Mouse (Mus musculus) lung, embryonic 16.5 days (tissue): ENCODE results near the gene Fahd2a. TPM values are rescaled to one million over a fixed set of nuclear protein-coding genes. Genes with fewer than 3 reads are reported as not detected.

ENCODE experiments used
- ATAC-seq: fragments of 200-750 bp; cut with Nextera tagmentation; 2 replicates; pipeline ENCODE4 v1.8.0; 2017; ENCODE audit warnings: low read depth, mild to moderate bottlenecking, moderate library complexity
- H3K27ac ChIP-seq: fragments of 300-500 bp; sonication (generic); 2 replicates; pipeline ENCODE4 v1.5.1; 2014; ENCODE audit warnings: mild to moderate bottlenecking, control low read depth, low read length
- H3K27me3 ChIP-seq: fragments of 300-500 bp; sonication (generic); 2 replicates; pipeline ENCODE4 v1.6.1; 2014; ENCODE audit warnings: low read depth, low read length, mixed read lengths; ENCODE audit not compliant: control insufficient read depth, insufficient read depth
- H3K36me3 ChIP-seq: fragments of 300-500 bp; sonication (generic); 2 replicates; pipeline ENCODE4 v1.6.1; 2014; ENCODE audit warnings: low read length; ENCODE audit not compliant: control insufficient read depth, insufficient read depth
- H3K4me1 ChIP-seq: fragments of 300-500 bp; sonication (generic); replicated peaks from 2 replicates; pipeline ENCODE4 v1.6.1; 2014; ENCODE audit warnings: low read length, mixed read lengths; ENCODE audit not compliant: control insufficient read depth, insufficient read depth
- H3K4me2 ChIP-seq: fragments of 300-500 bp; sonication (generic); 2 replicates; pipeline ENCODE4 v1.6.1; 2014; ENCODE audit warnings: low read depth, low read length, control low read depth
- H3K4me3 ChIP-seq: fragments of 300-500 bp; sonication (generic); 2 replicates; pipeline ENCODE4 v1.5.1; 2014; ENCODE audit warnings: mild to moderate bottlenecking, low read length, control low read depth
- H3K9ac ChIP-seq: fragments of 300-500 bp; sonication (generic); 2 replicates; pipeline ENCODE4 v1.6.1; 2014; ENCODE audit warnings: low read length, control low read depth
- H3K9me3 ChIP-seq: fragments of 300-500 bp; sonication (generic); 2 replicates; pipeline ENCODE4 v1.6.1; 2016; ENCODE audit warnings: low read length; ENCODE audit not compliant: control insufficient read depth
- WGBS: fragments of 180-500 bp; shearing (Covaris S2); extraction: QIAGEN DNeasy Blood & Tissue Kit; methylation state at CpG from one replicate; pipeline ENCODE4 v1.1.7; 2014; 5-methylcytosine and 5-hydroxymethylcytosine counted together
- polyA plus RNA-seq: library from polyadenylated mRNA; unstranded; fragments of >200 nt; fragmentation: Nextera tagmentation; extraction: Ambion mirVana; gene quantifications from 2 replicates; pipeline ENCODE4 v1.2.1, GENCODE M21; 2015

Gene Fahd2a
- polyA plus RNA-seq, 1 experiment from 2014 or later: 21.4 TPM

DNA sequence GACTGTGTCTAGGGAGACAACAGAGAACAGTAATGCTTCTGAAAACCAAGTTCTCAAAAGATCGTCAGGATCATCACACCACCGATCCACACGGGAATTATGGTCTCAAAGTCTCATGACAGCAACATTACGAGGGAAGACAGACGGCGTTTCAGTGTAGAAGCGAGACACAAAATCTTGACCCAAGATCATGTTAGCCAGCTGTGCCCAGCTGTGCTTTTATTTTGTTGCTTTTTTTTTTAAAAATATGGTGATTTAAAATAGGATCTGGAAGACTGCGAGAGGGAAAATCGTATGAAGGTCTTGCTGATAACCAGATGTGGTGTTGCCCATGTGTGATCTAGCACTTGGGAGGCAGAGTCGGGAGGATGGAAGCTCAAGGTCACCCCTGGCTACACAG lies 26.3 kb upstream of the Fahd2a start:
- no peaks in the 10 kb centered on the region for H3K9me3 ChIP-seq
- H3K4me1 ChIP-seq: no peaks in the 10 kb centered on the region
- no peaks in the 10 kb centered on the region for H3K36me3 ChIP-seq
- H3K4me2 ChIP-seq: no peak overlapping the region
- no peaks in the 10 kb centered on the region for H3K27me3 ChIP-seq
- H3K27ac ChIP-seq: no peak overlapping the region
- no peak overlapping the region for H3K4me3 ChIP-seq
- H3K9ac ChIP-seq: no peak overlapping the region
- 77% methylated on average over 10 of the region's 10 CpGs for WGBS
- no peak for ATAC-seq

DNA sequence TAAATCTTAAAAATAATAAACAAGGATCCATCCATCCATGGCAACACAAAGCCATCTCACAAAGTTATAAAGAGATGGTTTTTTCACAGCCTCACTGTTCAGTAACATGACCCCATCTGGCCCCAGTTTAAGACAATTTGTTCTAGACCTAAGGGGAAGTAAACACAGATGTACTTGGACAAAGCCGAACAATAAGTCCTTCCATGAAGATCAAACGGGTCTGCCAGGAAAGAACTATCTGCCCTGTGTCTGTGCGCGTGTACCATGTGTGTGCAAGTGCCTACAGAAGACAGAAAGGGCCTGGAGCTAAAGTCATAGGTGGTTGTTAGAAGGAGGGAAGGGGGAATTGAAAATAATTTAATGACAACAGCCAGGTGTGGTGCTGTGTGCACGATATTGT lies 25.8 kb upstream of the Fahd2a start:
- Histone ChIP-seq H3K9ac (no peak overlapping the region), H3K4me1 (no peaks in the 10 kb centered on the region), H3K4me3 (no peak overlapping the region), H3K36me3 (no peaks in the 10 kb centered on the region), H3K4me2 (no peak overlapping the region), H3K27ac (no peak overlapping the region), H3K27me3 (no peaks in the 10 kb centered on the region), H3K9me3 (no peaks in the 10 kb centered on the region)
- no peak for ATAC-seq
- WGBS: 79% methylated on average over 5 of the region's 5 CpGs

DNA sequence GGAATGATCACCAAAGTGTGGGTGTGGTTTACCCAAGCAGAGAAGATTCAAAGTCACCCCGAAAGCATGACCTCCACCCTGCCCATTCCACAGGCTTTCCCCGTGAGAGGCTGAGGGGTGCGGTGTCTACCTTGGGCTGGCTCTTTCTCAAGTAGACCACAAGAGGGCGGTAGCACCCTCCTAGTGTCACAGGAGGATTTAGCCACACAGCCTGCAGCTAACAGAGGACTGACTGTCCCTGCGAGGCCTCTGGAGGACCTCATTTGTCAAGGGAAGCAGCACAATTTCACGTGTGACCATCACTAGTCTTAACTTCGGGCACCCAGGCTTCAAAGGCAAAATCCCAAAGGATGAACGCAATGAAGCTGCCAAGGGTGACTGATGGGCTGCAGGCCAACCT lies 17.9 kb upstream of the Fahd2a start:
- WGBS: 6% methylated on average over 8 of the region's 8 CpGs
- ATAC-seq: peak; percentile 87
- Histone ChIP-seq H3K4me2 (no peak overlapping the region), H3K4me3 (no peak overlapping the region), H3K27me3 (no peaks in the 10 kb centered on the region), H3K9ac (no peak overlapping the region), H3K27ac (no peak overlapping the region), H3K36me3 (no peaks in the 10 kb centered on the region), H3K4me1 (no peaks in the 10 kb centered on the region), H3K9me3 (no peaks in the 10 kb centered on the region)

DNA sequence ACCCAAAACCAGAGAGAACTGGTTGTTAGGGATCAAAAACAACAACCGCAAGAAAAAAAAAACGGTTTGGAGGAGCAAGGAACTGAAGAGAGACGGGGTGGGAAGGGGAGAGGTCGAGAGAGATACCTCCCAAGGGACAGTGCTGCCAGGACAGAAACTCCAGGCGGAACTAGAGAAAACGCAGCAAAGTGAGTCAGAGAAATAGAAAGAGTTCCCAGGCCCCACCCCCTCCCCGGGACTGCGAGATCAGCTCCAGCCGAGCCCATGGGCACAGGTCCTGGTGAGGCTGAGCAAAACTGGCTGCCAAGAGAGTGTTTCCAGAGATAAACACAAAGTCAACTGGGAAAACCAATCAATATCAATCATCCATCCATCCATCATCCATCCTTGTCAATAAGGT lies 17.0 kb upstream of the Fahd2a start:
- H3K27ac ChIP-seq: no peak overlapping the region
- H3K9me3 ChIP-seq: no peaks in the 10 kb centered on the region
- no peaks in the 10 kb centered on the region for H3K4me1 ChIP-seq
- no peak overlapping the region for H3K9ac ChIP-seq
- H3K4me2 ChIP-seq: no peak overlapping the region
- H3K27me3 ChIP-seq: no peaks in the 10 kb centered on the region
- 35% methylated on average over 9 of the region's 9 CpGs for WGBS
- no peak overlapping the region for H3K4me3 ChIP-seq
- no peaks in the 10 kb centered on the region for H3K36me3 ChIP-seq
- ATAC-seq: no peak

DNA sequence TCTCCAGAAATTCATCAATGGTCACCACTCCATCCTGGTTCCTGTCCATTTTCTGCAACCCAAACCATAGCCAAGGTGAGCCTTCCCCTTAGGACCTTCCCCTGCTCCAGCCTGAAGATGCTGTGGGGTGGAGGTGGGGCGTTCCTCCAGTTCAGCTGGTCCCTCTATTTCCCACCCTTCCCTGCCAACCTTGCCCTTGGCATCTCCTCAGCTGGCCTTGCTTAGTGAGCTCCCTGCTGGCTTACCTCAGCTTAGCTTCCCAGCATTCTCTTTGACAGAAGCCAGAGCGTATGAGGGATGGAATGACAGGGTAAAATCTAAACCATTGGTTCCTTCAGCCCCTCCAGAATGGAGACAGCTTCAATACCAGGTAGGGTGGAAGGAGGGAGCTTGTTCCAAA lies 15.0 kb upstream of the Fahd2a start:
- no peak for ATAC-seq
- H3K4me3 ChIP-seq: no peak overlapping the region
- no peak overlapping the region for H3K27ac ChIP-seq
- H3K4me1 ChIP-seq: no peaks in the 10 kb centered on the region
- no peaks in the 10 kb centered on the region for H3K36me3 ChIP-seq
- H3K27me3 ChIP-seq: no peaks in the 10 kb centered on the region
- no peak overlapping the region for H3K4me2 ChIP-seq
- no peak overlapping the region for H3K9ac ChIP-seq
- 79% methylated on average over 2 of the region's 2 CpGs for WGBS
- no peaks in the 10 kb centered on the region for H3K9me3 ChIP-seq

DNA sequence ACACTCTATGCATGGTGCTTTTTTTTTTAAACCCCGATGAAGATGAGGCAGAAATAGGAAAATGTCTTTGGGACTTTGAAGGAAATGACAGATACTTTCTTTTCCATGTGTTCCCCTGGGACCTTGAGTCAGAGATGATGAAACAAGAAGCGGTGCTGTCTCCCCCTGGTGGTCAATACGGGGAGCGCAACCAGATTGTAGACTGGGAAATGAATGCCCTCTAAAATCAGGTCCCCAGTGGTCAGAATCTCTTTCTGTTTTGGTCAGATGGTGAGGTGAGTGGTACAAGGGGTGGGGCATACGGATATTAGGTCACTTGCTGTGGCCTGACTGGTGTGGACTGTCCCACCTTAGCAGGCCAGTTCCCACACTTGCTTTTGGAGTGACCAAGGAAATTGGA lies 9.4 kb upstream of the Fahd2a start:
- 4% methylated on average over 5 of the region's 5 CpGs for WGBS
- ATAC-seq: no peak

DNA sequence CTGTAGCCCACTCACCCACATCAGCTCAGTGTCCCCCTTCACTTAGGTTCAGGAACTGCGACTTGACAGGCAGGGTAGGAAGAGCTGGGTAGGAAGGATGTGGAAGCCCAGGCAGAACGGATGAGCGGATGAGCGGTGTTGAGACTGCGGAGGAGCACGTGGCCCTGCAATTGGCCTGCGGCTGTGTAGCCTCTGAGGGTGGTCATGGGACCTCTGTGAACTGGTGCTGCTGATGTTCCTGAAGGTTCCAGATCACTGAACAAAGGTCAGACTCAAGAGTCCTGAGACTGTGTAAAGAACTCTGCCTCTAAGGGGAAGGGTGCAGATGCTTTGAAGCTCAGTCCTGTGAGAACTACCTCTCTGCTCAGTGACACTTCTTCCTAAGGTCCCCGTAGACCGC lies 8.8 kb upstream of the Fahd2a start:
- 70% methylated on average over 9 of the region's 9 CpGs for WGBS
- Histone ChIP-seq H3K9me3 (no peaks in the 10 kb centered on the region), H3K27ac (no peak overlapping the region)

More for the DNA sequence above, 9.4 kb upstream of the Fahd2a start:
- peaks cover 7% of the 10 kb centered on the region for H3K4me1 ChIP-seq
- H3K4me3 ChIP-seq: no peak overlapping the region
- H3K27me3 ChIP-seq: no peaks in the 10 kb centered on the region; the same call in 1 of the 2 replicates
- H3K9ac ChIP-seq: no peak overlapping the region
- no peak overlapping the region for H3K27ac ChIP-seq
- no peak overlapping the region for H3K4me2 ChIP-seq
- no peaks in the 10 kb centered on the region for H3K9me3 ChIP-seq
- H3K36me3 ChIP-seq: no peaks in the 10 kb centered on the region

DNA sequence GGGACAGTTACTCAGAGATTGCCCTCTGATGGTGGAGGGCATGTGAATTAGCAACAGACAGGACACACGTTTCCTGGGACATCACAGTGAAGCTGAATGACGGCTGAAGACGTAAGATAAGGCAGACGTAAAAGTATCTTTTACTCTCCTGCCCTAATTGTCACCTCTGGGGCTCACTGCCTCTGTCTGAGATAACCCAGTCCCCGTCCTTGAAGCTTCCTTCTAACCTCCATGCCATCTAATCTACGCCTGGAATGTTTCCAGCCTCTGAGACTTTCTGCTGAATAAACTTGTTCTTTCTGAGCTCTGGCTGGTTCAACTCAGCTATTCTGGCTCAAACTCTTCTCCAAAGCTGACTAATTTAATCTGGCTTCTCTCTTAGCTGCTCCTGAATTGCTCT lies 7.4 kb upstream of the Fahd2a start:
- no peaks in the 10 kb centered on the region; the same call in 1 of the 2 replicates for H3K27me3 ChIP-seq
- H3K27ac ChIP-seq: no peak overlapping the region
- H3K4me3 ChIP-seq: no peak overlapping the region
- peaks cover 7% of the 10 kb centered on the region for H3K4me1 ChIP-seq
- no peak overlapping the region for H3K9ac ChIP-seq
- no peaks in the 10 kb centered on the region for H3K36me3 ChIP-seq
- H3K9me3 ChIP-seq: no peaks in the 10 kb centered on the region
- ATAC-seq: no peak
- H3K4me2 ChIP-seq: no peak overlapping the region
- 13% methylated on average over 6 of the region's 6 CpGs for WGBS

More for the DNA sequence above, 8.8 kb upstream of the Fahd2a start:
- Histone ChIP-seq H3K4me1 (peaks cover 7% of the 10 kb centered on the region), H3K4me3 (no peak overlapping the region), H3K36me3 (no peaks in the 10 kb centered on the region), H3K27me3 (no peaks in the 10 kb centered on the region; the same call in 1 of the 2 replicates), H3K9ac (no peak overlapping the region), H3K4me2 (no peak overlapping the region)
- ATAC-seq: no peak

DNA sequence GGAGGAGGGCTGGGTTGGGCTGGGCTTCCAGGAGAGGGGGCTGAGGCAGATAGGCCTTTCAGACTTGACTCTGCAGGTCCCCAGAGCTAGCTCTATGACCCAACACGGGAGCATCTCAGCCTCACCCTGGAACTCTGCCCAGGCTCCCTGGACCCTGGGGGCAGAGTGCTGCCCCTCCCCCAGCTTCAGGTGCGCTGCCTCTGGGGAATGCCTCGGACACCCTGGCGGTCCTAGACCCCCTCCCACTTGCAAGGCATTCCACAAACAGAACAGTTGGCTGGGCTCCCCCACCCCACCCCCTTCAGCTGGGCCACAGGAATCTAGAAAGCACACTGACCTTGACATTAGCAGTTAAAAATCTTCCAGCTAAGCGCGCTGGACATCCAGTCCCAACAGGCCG lies 5.3 kb upstream of the Fahd2a start:
- Histone ChIP-seq H3K9me3 (no peaks in the 10 kb centered on the region), H3K27me3 (no peaks in the 10 kb centered on the region; the same call in 1 of the 2 replicates), H3K27ac (no peak overlapping the region), H3K4me2 (no peak overlapping the region), H3K4me1 (peaks cover 7% of the 10 kb centered on the region), H3K36me3 (no peaks in the 10 kb centered on the region), H3K9ac (no peak overlapping the region), H3K4me3 (no peak overlapping the region)
- ATAC-seq: peak; percentile 64; the same call in 1 of the 2 replicates
- 15% methylated on average over 7 of the region's 7 CpGs for WGBS

DNA sequence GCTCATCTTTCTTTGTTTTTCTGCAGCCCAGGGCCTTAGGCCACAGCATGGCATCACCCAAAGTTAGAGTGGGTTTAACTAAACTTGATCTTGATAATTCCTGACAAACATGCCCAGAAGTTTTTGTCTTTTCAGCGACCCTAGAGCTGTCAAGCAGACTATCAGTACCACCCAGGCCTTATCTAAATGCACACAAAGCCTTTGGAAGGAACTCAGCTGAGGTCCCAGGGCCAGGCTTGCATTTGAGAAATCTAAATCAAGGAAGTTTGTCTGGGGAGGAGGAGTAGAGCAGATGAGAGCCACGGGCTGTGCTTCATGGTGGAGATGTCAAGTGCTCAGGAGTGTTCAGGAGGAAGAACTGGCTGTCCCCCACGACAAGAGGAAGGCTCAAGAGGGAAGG lies 2.5 kb upstream of the Fahd2a start:
- Histone ChIP-seq H3K27me3 (no peaks in the 10 kb centered on the region), H3K9me3 (no peaks in the 10 kb centered on the region), H3K36me3 (no peaks in the 10 kb centered on the region), H3K4me1 (peaks cover 12% of the 10 kb centered on the region), H3K4me2 (no peak overlapping the region), H3K27ac (no peak overlapping the region), H3K9ac (no peak overlapping the region), H3K4me3 (no peak overlapping the region)
- ATAC-seq: no peak
- 20% methylated on average over 3 of the region's 3 CpGs for WGBS
